Mouse (Mus musculus) limb, embryonic 13.5 days (tissue): ENCODE data around the gene Fbxw9. TPM values are rescaled to one million over a fixed set of nuclear protein-coding genes. Genes with fewer than 3 reads are reported as not detected.

ENCODE experiments used
- ATAC-seq: fragments of 200-750 bp; cut with Nextera tagmentation; 2 replicates; pipeline ENCODE4 v1.8.0; 2017; ENCODE audit warnings: low read depth, moderate number of reproducible peaks, moderate TSS enrichment; ENCODE audit not compliant: low FRiP score
- H3K27ac ChIP-seq: fragments of 300-500 bp; sonication (generic); 2 replicates; pipeline ENCODE4 v1.5.1; 2015; ENCODE audit warnings: inconsistent platforms, mild to moderate bottlenecking, moderate library complexity
- H3K27me3 ChIP-seq: fragments of 300-500 bp; sonication (generic); 2 replicates; pipeline ENCODE4 v1.6.1; 2015; ENCODE audit warnings: mild to moderate bottlenecking, inconsistent platforms
- H3K36me3 ChIP-seq: fragments of 300-500 bp; sonication (generic); 2 replicates; pipeline ENCODE4 v1.6.1; 2015; ENCODE audit warnings: inconsistent platforms, mild to moderate bottlenecking, moderate library complexity
- H3K4me1 ChIP-seq: fragments of 300-500 bp; sonication (generic); 2 replicates; pipeline ENCODE4 v1.6.1; 2015; ENCODE audit warnings: inconsistent platforms
- H3K4me2 ChIP-seq: fragments of 300-500 bp; sonication (generic); replicated peaks from 2 replicates; pipeline ENCODE4 v1.6.1; 2015; ENCODE audit warnings: inconsistent platforms, mild to moderate bottlenecking, moderate library complexity
- H3K4me3 ChIP-seq: fragments of 300-500 bp; sonication (generic); 2 replicates; pipeline ENCODE4 v1.5.1; 2015; ENCODE audit warnings: moderate library complexity, mild to moderate bottlenecking, inconsistent platforms
- H3K9ac ChIP-seq: fragments of 300-500 bp; sonication (generic); 2 replicates; pipeline ENCODE4 v1.6.1; 2015; ENCODE audit warnings: mild to moderate bottlenecking, inconsistent platforms
- H3K9me3 ChIP-seq: fragments of 300-500 bp; sonication (generic); 2 replicates; pipeline ENCODE4 v1.6.1; 2016; ENCODE audit warnings: inconsistent platforms
- WGBS: fragments of 180-500 bp; shearing (Covaris S2); methylation state at CpG from one replicate; pipeline ENCODE4 v1.1.7; 2015; 5-methylcytosine and 5-hydroxymethylcytosine counted together
- microRNA-seq: library from miRNA; unstranded; fragments of <30 nt; microRNA quantifications from one replicate; pipeline ENCODE4, GENCODE M21; 2016
- polyA plus RNA-seq: library from polyadenylated mRNA; unstranded; fragments of >200 nt; fragmentation: Nextera tagmentation; extraction: Ambion mirVana; gene quantifications from 2 replicates; pipeline ENCODE4 v1.2.1, GENCODE M21; 2015

The Fbxw9 gene
- polyA plus RNA-seq, 1 experiment from 2014 or later = 32.2 TPM

- Histone ChIP-seq H3K4me3 (no peak overlapping the region), H3K36me3 (peaks cover 76% of the 10 kb centered on the region), H3K4me2 (no peak overlapping the region), H3K27me3 (no peaks in the 10 kb centered on the region), H3K27ac (no peak overlapping the region), H3K4me1 (no peaks in the 10 kb centered on the region), H3K9me3 (no peaks in the 10 kb centered on the region), H3K9ac (no peak overlapping the region)
- no peak for ATAC-seq
- WGBS = 92% methylated on average over 13 of the region's 13 CpGs
Measured at GRCm38 (mm10) chr8:85095051-85095450, 35.2 kb downstream of the Fbxw9 start.

GRCm38 (mm10) chr8:85095566-85095965, 35.7 kb downstream of the Fbxw9 start:
- Histone ChIP-seq H3K9me3 (no peaks in the 10 kb centered on the region), H3K27ac (no peak overlapping the region), H3K9ac (no peak overlapping the region), H3K4me2 (no peak overlapping the region), H3K4me1 (no peaks in the 10 kb centered on the region), H3K27me3 (no peaks in the 10 kb centered on the region), H3K36me3 (peaks cover 76% of the 10 kb centered on the region), H3K4me3 (no peak overlapping the region)
- ATAC-seq = no peak
- 91% methylated on average over 7 of the region's 7 CpGs for WGBS

GRCm38 (mm10) chr8:85096196-85096595, 36.3 kb downstream of the Fbxw9 start:
- no peaks in the 10 kb centered on the region for H3K9me3 ChIP-seq
- no peak for ATAC-seq
- H3K27me3 ChIP-seq = no peaks in the 10 kb centered on the region
- H3K36me3 ChIP-seq = peaks cover 70% of the 10 kb centered on the region
- WGBS = 94% methylated on average over 16 of the region's 16 CpGs
- H3K9ac ChIP-seq = no peak overlapping the region
- no peak overlapping the region for H3K27ac ChIP-seq
- H3K4me2 ChIP-seq = no peak overlapping the region
- no peaks in the 10 kb centered on the region for H3K4me1 ChIP-seq
- H3K4me3 ChIP-seq = no peak overlapping the region

- Histone ChIP-seq H3K4me3 (no peak overlapping the region), H3K4me1 (no peaks in the 10 kb centered on the region), H3K27me3 (no peaks in the 10 kb centered on the region), H3K9ac (no peak overlapping the region), H3K27ac (no peak overlapping the region), H3K9me3 (peaks cover 4% of the 10 kb centered on the region; the same call in 1 of the 2 replicates), H3K36me3 (peaks cover 64% of the 10 kb centered on the region), H3K4me2 (no peak overlapping the region)
- no peak for ATAC-seq
- 84% methylated on average over 4 of the region's 4 CpGs for WGBS
Measured at GRCm38 (mm10) chr8:85096850-85097249, 37.0 kb downstream of the Fbxw9 start.

GRCm38 (mm10) chr8:85100076-85100665, 40.3 kb downstream of the Fbxw9 start:
- ATAC-seq = no peak
- Histone ChIP-seq H3K4me2 (no peak overlapping the region), H3K4me1 (no peaks in the 10 kb centered on the region), H3K9me3 (peaks cover 4% of the 10 kb centered on the region; the same call in 1 of the 2 replicates), H3K27me3 (no peaks in the 10 kb centered on the region), H3K36me3 (peaks cover 37% of the 10 kb centered on the region), H3K27ac (no peak overlapping the region), H3K4me3 (no peak overlapping the region), H3K9ac (no peak overlapping the region)
- WGBS = 82% methylated on average over 4 of the region's 4 CpGs

- no peak overlapping the region for H3K27ac ChIP-seq
- ATAC-seq = no peak
- H3K9ac ChIP-seq = no peak overlapping the region
- no peak overlapping the region for H3K4me3 ChIP-seq
- 94% methylated on average over 10 of the region's 10 CpGs for WGBS
- no peaks in the 10 kb centered on the region for H3K4me1 ChIP-seq
- no peak overlapping the region for H3K4me2 ChIP-seq
- no peaks in the 10 kb centered on the region for H3K27me3 ChIP-seq
- H3K9me3 ChIP-seq = peaks cover 6% of the 10 kb centered on the region; the same call in 1 of the 2 replicates
- H3K36me3 ChIP-seq = peaks cover 50% of the 10 kb centered on the region
Measured at GRCm38 (mm10) chr8:85113241-85113640, 53.4 kb downstream of the Fbxw9 start.

GRCm38 (mm10) chr8:85115501-85115900, 55.6 kb downstream of the Fbxw9 start:
- no peak overlapping the region for H3K9ac ChIP-seq
- 77% methylated on average over 4 of the region's 4 CpGs for WGBS
- peaks cover 6% of the 10 kb centered on the region; the same call in 1 of the 2 replicates for H3K9me3 ChIP-seq
- H3K27me3 ChIP-seq = no peaks in the 10 kb centered on the region
- no peak for ATAC-seq
- H3K4me2 ChIP-seq = no peak overlapping the region
- H3K36me3 ChIP-seq = peaks cover 28% of the 10 kb centered on the region
- no peak overlapping the region for H3K4me3 ChIP-seq
- H3K27ac ChIP-seq = no peak overlapping the region
- H3K4me1 ChIP-seq = peaks cover 6% of the 10 kb centered on the region

Small RNAs within 50 kb of the gene (microRNA-seq; reads per million reads assigned to microRNA genes)
- gene Gm23388 = 1.9 reads per million, percentile 3 among the genes with 10 or more reads in this experiment
- not detected for gene Mir7070

Other genes starting within 250 kb of the Fbxw9 start
- gene Dand5, start 237.2 kb upstream of the Fbxw9 start, polyA plus RNA-seq = 6.3 TPM in 2 replicates
- gene Gadd45gip1, start 228.5 kb upstream of the Fbxw9 start, polyA plus RNA-seq = 48.1 and 48.4 TPM in 2 replicates
- 106 TPM in 2 replicates for gene Rad23a, start 219.4 kb upstream of the Fbxw9 start, polyA plus RNA-seq
- 943 and 1,018 TPM in 2 replicates for gene Calr, start 213.1 kb upstream of the Fbxw9 start, polyA plus RNA-seq
- 108 and 109 TPM in 2 replicates for gene Farsa, start 203.1 kb upstream of the Fbxw9 start, polyA plus RNA-seq
- gene Syce2, start 187.9 kb upstream of the Fbxw9 start, polyA plus RNA-seq = 82.7 and 92.5 TPM in 2 replicates
- gene Gcdh, start 166.1 kb upstream of the Fbxw9 start, polyA plus RNA-seq = 41.7 and 42.1 TPM in 2 replicates
- gene Klf1, start 158.1 kb upstream of the Fbxw9 start, polyA plus RNA-seq = 2.4 and 4.4 TPM in 2 replicates
- gene Dnase2a, start 151.5 kb upstream of the Fbxw9 start, polyA plus RNA-seq = 16.4 and 18.5 TPM in 2 replicates
- gene Mast1, start 122.7 kb upstream of the Fbxw9 start, polyA plus RNA-seq = 0.32 and 0.55 TPM in 2 replicates
- 0.20 and 0.47 TPM in 2 replicates for gene Rtbdn, start 113.1 kb upstream of the Fbxw9 start, polyA plus RNA-seq
- gene Gm49661, start 90.6 kb upstream of the Fbxw9 start, polyA plus RNA-seq = not detected in 2 replicates
- 961 and 978 TPM in 2 replicates for gene Prdx2, start 90.5 kb upstream of the Fbxw9 start, polyA plus RNA-seq
- 90.9 and 93.2 TPM in 2 replicates for gene Rnaseh2a, start 90.3 kb upstream of the Fbxw9 start, polyA plus RNA-seq
- 8.2 and 8.4 TPM in 2 replicates for gene Junb, start 81.3 kb upstream of the Fbxw9 start, polyA plus RNA-seq
- gene Hook2, start 69.5 kb upstream of the Fbxw9 start, polyA plus RNA-seq = 18.6 and 18.8 TPM in 2 replicates
- not detected in 2 replicates for gene Best2, start 45.5 kb upstream of the Fbxw9 start, polyA plus RNA-seq
- 132 TPM in 2 replicates for gene Asna1, start 34.8 kb upstream of the Fbxw9 start, polyA plus RNA-seq
- 114 and 132 TPM in 2 replicates for gene Trir, start 33.2 kb upstream of the Fbxw9 start, polyA plus RNA-seq
- gene Tnpo2, start 23.1 kb upstream of the Fbxw9 start, polyA plus RNA-seq = 31.0 and 32.2 TPM in 2 replicates
- gene Gm5741, start 7.9 kb downstream of the Fbxw9 start, polyA plus RNA-seq = 0.75 and 0.76 TPM in 2 replicates
- gene Dhps, start 11.7 kb downstream of the Fbxw9 start, polyA plus RNA-seq = 60.0 and 60.5 TPM in 2 replicates
- 111 and 127 TPM in 2 replicates for gene Wdr83os, start 20.7 kb downstream of the Fbxw9 start, polyA plus RNA-seq
- gene Wdr83, start 21.3 kb downstream of the Fbxw9 start, polyA plus RNA-seq = 43.0 and 45.1 TPM in 2 replicates
- gene Man2b1, start 23.2 kb downstream of the Fbxw9 start, polyA plus RNA-seq = 29.2 and 32.2 TPM in 2 replicates
- 2.7 and 3.4 TPM in 2 replicates for gene Zfp791, start 63.0 kb downstream of the Fbxw9 start, polyA plus RNA-seq
- not detected in 2 replicates for gene Cks1brt, start 91.9 kb downstream of the Fbxw9 start, polyA plus RNA-seq
- gene Olfr371, start 165.9 kb downstream of the Fbxw9 start, polyA plus RNA-seq = not detected in 2 replicates
- gene Orc6, start 239.6 kb downstream of the Fbxw9 start, polyA plus RNA-seq = 109 and 116 TPM in 2 replicates
- gene Vps35, start 239.7 kb downstream of the Fbxw9 start, polyA plus RNA-seq = 128 and 136 TPM in 2 replicates